Mouse (Mus musculus): ENCODE measurements around the gene Ddx17. TPM values are rescaled to one million over a fixed set of nuclear protein-coding genes. Genes with fewer than 3 reads are reported as not detected.

The Ddx17 gene
- total and polyA plus RNA-seq, 2 experiments from 2014 or later: 14.9 to 223 TPM

DNA sequence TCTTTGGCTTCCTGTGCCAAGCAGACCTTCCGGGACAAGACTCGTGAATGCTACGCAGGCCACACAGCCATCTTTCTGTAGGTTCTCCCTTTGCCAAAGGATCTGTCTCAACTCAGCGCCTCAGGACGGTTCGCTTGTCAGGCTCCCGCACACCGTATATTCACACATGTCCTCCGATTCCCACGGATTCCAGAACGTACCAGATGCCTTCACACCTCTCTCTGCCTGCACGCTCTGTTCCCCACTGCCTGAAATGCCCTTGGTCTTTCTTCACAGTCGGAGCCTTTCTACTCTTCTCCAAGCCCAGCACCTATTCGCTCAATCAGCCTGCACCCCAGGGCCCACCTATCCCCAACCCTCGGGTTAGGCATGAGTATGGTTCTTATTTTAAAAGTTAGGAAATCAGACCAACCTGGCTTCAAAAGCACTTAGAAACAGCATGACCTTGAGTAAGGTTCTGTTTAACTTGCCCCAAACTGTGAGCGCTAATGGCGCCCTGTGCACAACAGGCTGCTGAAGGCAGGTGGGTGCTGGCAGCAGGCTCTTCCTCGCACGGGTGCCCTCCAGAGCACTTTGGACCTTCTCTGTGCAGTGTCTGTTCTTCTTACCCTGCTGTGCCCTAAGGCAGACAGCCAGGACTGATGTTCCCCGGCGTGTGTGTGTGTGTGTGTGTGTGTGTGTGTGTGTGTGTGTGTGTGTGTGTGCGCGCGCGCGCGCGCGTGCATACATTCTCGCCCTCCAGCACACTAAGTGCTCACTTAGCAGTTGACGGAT is 39.3 kb downstream of the Ddx17 start:
- no peak overlapping the region for H3K9ac ChIP-seq (replicated peaks; ENCODE audit: low read depth, low read length)
- no peaks in the 10 kb centered on the region for H3K36me3 ChIP-seq (replicated peaks; ENCODE audit: control insufficient read depth, insufficient read depth, low read length)
- no peak for DNase-seq (ENCODE audit: low spot score)
- peaks cover 75% of the 10 kb centered on the region for H3K27me3 ChIP-seq (ENCODE audit: control insufficient read depth, insufficient read depth, low read length)
- no peak overlapping the region for H3K27ac ChIP-seq (ENCODE audit: low read depth)
- 58% methylated on average over 31 of the region's 31 CpGs for WGBS
- no peak for TF ChIP-seq EP300 (IDR thresholded peaks at IDR 0.05; ENCODE audit: low read depth)
- TF ChIP-seq CTCF (IDR thresholded peaks at IDR 0.05; ENCODE audit: low read depth): no peak
- no peak overlapping the region for H3K4me2 ChIP-seq (ENCODE audit: low read depth, low read length)
- peaks cover 22% of the 10 kb centered on the region for H3K4me1 ChIP-seq (ENCODE audit: control insufficient read depth, insufficient read depth)
- ATAC-seq (ENCODE audit: insufficient read depth, low read depth): no peak
- H3K4me3 ChIP-seq (ENCODE audit: low read depth, low read length): no peak overlapping the region
- no peaks in the 10 kb centered on the region for H3K9me3 ChIP-seq (replicated peaks; ENCODE audit: control insufficient read depth, low read length)

DNA sequence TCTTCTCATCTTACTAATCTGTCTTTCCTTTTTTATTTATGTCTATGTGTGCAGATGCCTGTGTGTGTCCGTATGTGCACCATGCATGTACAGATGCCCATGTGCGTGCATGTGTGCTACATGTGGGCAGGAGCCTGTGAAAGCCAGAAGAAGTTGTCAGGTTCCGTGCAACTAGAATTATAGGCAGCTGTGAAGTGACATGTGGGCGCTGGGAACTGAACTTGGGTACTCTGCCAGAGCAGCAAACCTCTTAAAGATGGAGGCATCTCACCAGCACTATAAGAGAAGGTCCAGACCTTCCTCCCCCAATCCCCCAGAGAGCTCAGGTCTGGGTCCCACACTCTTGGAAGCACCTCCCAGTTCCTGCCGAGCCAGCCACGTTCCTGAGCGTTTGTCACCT is 40.1 kb downstream of the Ddx17 start:
- 48% methylated on average over 7 of the region's 7 CpGs for WGBS
- Histone ChIP-seq H3K27me3 (ENCODE audit: control insufficient read depth, insufficient read depth, low read length) (peaks cover 81% of the 10 kb centered on the region), H3K27ac (ENCODE audit: low read depth) (no peak overlapping the region), H3K4me3 (ENCODE audit: low read depth, low read length) (no peak overlapping the region), H3K9me3 (replicated peaks; ENCODE audit: control insufficient read depth, low read length) (no peaks in the 10 kb centered on the region), H3K36me3 (replicated peaks; ENCODE audit: control insufficient read depth, insufficient read depth, low read length) (no peaks in the 10 kb centered on the region), H3K4me2 (ENCODE audit: low read depth, low read length) (no peak overlapping the region), H3K4me1 (ENCODE audit: control insufficient read depth, insufficient read depth) (peaks cover 17% of the 10 kb centered on the region), H3K9ac (replicated peaks; ENCODE audit: low read depth, low read length) (no peak overlapping the region)
- DNase-seq (ENCODE audit: low spot score): no peak
- no peak for ATAC-seq (ENCODE audit: insufficient read depth, low read depth)
- TF ChIP-seq CTCF (IDR thresholded peaks at IDR 0.05; ENCODE audit: low read depth) (no peak), EP300 (IDR thresholded peaks at IDR 0.05; ENCODE audit: low read depth) (no peak)

- Histone ChIP-seq H3K4me1 (ENCODE audit: control insufficient read depth, insufficient read depth) (peaks cover 17% of the 10 kb centered on the region), H3K27me3 (ENCODE audit: control insufficient read depth, insufficient read depth, low read length) (peaks cover 78% of the 10 kb centered on the region), H3K4me2 (ENCODE audit: low read depth, low read length) (peak overlapping the region; percentile 99), H3K27ac (ENCODE audit: low read depth) (no peak overlapping the region), H3K9me3 (replicated peaks; ENCODE audit: control insufficient read depth, low read length) (no peaks in the 10 kb centered on the region), H3K4me3 (ENCODE audit: low read depth, low read length) (peak overlapping the region; percentile 63), H3K36me3 (replicated peaks; ENCODE audit: control insufficient read depth, insufficient read depth, low read length) (no peaks in the 10 kb centered on the region), H3K9ac (replicated peaks; ENCODE audit: low read depth, low read length) (peak overlapping the region; percentile 46)
- ATAC-seq (ENCODE audit: insufficient read depth, low read depth) (peak; percentile 62), DNase-seq (ENCODE audit: low spot score) (no peak)
- TF ChIP-seq CTCF (IDR thresholded peaks at IDR 0.05; ENCODE audit: low read depth) (no peak), EP300 (IDR thresholded peaks at IDR 0.05; ENCODE audit: low read depth) (no peak)
- WGBS: 2% methylated on average over 46 of the region's 71 CpGs
Measured at GRCm38 (mm10) chr15:79505616-79506283, 40.8 kb downstream of the Ddx17 start.

DNA sequence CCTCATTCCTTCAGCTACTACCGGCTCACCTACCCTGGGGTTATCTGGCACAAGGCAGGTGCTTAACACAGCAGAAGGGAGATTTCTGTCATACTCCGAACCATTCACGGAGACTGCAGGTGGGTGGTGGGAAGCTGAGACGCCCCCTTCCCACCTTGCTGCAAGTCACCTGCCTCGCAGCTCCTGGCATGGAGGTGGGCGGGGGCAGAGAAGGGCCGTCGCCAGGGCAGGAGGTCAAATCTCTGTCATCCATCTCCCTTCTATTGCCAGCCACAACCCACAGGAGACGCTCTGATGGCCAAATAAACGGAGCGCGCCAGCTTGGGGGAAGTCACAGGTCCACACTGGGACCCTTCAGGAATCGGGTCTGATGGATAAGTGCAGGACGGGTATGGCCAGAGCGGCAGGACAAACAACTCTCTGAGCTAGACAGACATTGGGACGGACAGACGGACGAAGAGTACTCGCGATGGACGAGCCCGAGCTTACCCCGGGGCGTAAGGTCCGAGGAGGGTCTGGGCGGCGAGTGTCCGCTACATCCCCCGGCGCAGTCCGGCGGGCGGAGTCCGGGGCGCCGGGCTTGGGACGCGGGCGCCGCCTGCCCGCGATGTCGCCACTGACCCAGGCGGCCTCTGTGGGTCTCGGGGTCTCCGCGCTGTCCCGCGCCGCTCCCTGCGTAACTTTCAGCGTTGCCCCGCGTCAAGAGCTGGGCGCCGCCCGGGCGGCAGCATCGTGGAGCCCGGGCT is 41.7 kb downstream of the Ddx17 start, which contains the start of gene Kcnj4:
Kcnj4 (minus strand) TSS at position 535 of the 746 bp plus-strand sequence.
- Histone ChIP-seq H3K9me3 (replicated peaks; ENCODE audit: control insufficient read depth, low read length) (no peaks in the 10 kb centered on the region), H3K36me3 (replicated peaks; ENCODE audit: control insufficient read depth, insufficient read depth, low read length) (no peaks in the 10 kb centered on the region), H3K4me3 (ENCODE audit: low read depth, low read length) (peak within 1 kb of the TSS; percentile 63), H3K9ac (replicated peaks; ENCODE audit: low read depth, low read length) (peak within 1 kb of the TSS; percentile 46), H3K4me1 (ENCODE audit: control insufficient read depth, insufficient read depth) (peaks cover 19% of the 10 kb centered on the region), H3K27me3 (ENCODE audit: control insufficient read depth, insufficient read depth, low read length) (peaks cover 69% of the 10 kb centered on the region), H3K4me2 (ENCODE audit: low read depth, low read length) (peak within 1 kb of the TSS; percentile 99), H3K27ac (ENCODE audit: low read depth) (no peak within 1 kb of the TSS)
- TF ChIP-seq CTCF (IDR thresholded peaks at IDR 0.05; ENCODE audit: low read depth) (no peak), EP300 (IDR thresholded peaks at IDR 0.05; ENCODE audit: low read depth) (no peak)
- ATAC-seq (ENCODE audit: insufficient read depth, low read depth) (peak; percentile 5; the same call in 1 of the 2 replicates), DNase-seq (ENCODE audit: low spot score) (no peak)
- WGBS: 2% methylated on average over 58 of the region's 60 CpGs

GRCm38 (mm10) chr15:79503438-79503837 is 43.1 kb downstream of the Ddx17 start:
- WGBS: 64% methylated on average over 5 of the region's 5 CpGs
- ATAC-seq (ENCODE audit: insufficient read depth, low read depth) (no peak), DNase-seq (ENCODE audit: low spot score) (no peak)
- TF ChIP-seq EP300 (IDR thresholded peaks at IDR 0.05; ENCODE audit: low read depth): no peak
- no peak for TF ChIP-seq CTCF (IDR thresholded peaks at IDR 0.05; ENCODE audit: low read depth)
- Histone ChIP-seq H3K9me3 (replicated peaks; ENCODE audit: control insufficient read depth, low read length) (no peaks in the 10 kb centered on the region), H3K4me2 (ENCODE audit: low read depth, low read length) (no peak overlapping the region), H3K27ac (ENCODE audit: low read depth) (no peak overlapping the region), H3K36me3 (replicated peaks; ENCODE audit: control insufficient read depth, insufficient read depth, low read length) (no peaks in the 10 kb centered on the region), H3K4me3 (ENCODE audit: low read depth, low read length) (no peak overlapping the region), H3K4me1 (ENCODE audit: control insufficient read depth, insufficient read depth) (peaks cover 24% of the 10 kb centered on the region), H3K27me3 (ENCODE audit: control insufficient read depth, insufficient read depth, low read length) (peaks cover 66% of the 10 kb centered on the region), H3K9ac (replicated peaks; ENCODE audit: low read depth, low read length) (no peak overlapping the region)

Measured in heart, postnatal 0 days (tissue).